In the genomic region with DNA sequence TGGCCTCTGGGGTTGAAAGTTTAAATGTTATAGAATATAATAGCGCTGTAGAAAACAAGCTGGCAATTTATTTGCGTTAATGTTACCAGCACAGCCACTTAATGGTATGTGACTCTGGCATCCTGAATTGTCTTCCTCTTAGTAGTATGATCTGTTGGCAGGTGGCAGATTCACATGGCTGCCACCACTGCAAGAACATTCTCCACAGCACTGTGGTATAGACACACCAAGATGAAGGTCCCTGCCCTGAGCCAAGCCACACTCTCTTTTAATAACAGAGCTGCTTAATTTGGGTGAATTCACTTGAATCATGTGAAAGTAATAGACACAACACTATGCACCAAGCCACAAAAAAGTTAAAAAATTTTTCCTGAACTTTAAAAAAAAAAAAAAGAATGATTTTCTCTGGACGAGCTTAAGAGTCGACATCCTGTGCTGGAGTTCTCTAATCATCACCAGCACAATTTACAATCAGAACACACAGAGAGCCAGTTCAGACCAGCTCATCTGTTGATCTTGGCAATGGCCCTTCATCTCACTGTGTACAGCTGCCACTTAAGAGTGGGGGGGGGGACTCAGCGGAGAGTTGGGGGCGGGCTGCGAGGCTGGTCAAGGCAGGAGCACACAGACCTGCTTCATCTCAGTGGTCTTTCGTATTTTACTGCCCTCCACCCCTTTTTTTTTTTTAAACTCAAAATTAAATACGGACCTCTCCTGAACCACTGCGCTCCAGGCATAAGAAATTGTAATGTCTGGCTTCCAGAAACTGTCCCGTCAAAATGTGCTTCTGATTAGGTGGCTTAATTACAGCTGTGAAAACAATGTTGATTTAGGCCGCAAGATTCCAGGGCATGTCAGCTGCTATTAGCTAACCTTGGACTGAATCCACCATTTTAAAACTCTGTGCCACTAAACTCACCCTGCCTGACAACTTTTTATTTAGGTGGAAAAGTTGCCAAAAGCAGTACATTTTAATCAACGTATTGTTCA, we compare ENCODE assay signal across 9 mouse cellular contexts.
DNase-seq lines count a peak whose midpoint lies in the region; ATAC-seq and TF ChIP-seq lines count a peak whose summit lies in the region.
"Had no signal": no experiment of that assay in that cellular context is flagged by ENCODE, and none has a peak within 500 bp of the region (broad histone marks: within the 10 kb centered on the region; RNA-seq: fewer than 3 reads in every experiment).

No protein-coding gene starts in this region.

- H3K27ac ChIP-seq in left cerebral cortex, adult 2 months, result no peak overlapping the region
- H3K27ac ChIP-seq in forebrain, embryonic 15.5 days (replicated peaks), result no peak overlapping the region
- no peak overlapping the region for H3K27ac ChIP-seq in hindbrain, embryonic 16.5 days (ENCODE audit: low read depth, low read length)

- H3K4me1 ChIP-seq in forebrain, embryonic 15.5 days, result peaks cover 10% of the 10 kb centered on the region
- H3K4me1 ChIP-seq in hindbrain, embryonic 16.5 days (ENCODE audit: control insufficient read depth, insufficient read depth, low read depth, low read length), result no peaks in the 10 kb centered on the region

- H3K27me3 ChIP-seq in forebrain, embryonic 15.5 days, result no peaks in the 10 kb centered on the region
- no peaks in the 10 kb centered on the region for H3K27me3 ChIP-seq in hindbrain, embryonic 16.5 days (replicated peaks; ENCODE audit: control insufficient read depth, insufficient read depth, low read length)

- intact Hi-C loops in left cerebral cortex, postnatal 4 days (cut with DNase I), result no loop called here
- intact Hi-C loops in left cerebral cortex, adult 2 months (cut with DNase I), result no loop called here

- TF ChIP-seq CTCF in left cerebral cortex, adult 2 months (IDR thresholded peaks at IDR 0.05), result no peak

- no peak overlapping the region for H3K4me3 ChIP-seq in left cerebral cortex, adult 2 months
- H3K4me3 ChIP-seq in forebrain, embryonic 15.5 days, result no peak overlapping the region
- H3K4me3 ChIP-seq in hindbrain, embryonic 16.5 days (ENCODE audit: low read length), result no peak overlapping the region

- H3K9ac ChIP-seq in forebrain, embryonic 15.5 days (replicated peaks), result no peak overlapping the region
- H3K9ac ChIP-seq in hindbrain, embryonic 16.5 days (ENCODE audit: low read depth, low read length), result no peak overlapping the region

- no peak overlapping the region for H3K4me2 ChIP-seq in forebrain, embryonic 15.5 days (replicated peaks)
- peak overlapping the region; percentile 27; the same call in 1 of the 2 replicates for H3K4me2 ChIP-seq in hindbrain, embryonic 16.5 days (ENCODE audit: low read length)

- H3K36me3 ChIP-seq in forebrain, embryonic 15.5 days, result no peaks in the 10 kb centered on the region
- H3K36me3 ChIP-seq in hindbrain, embryonic 16.5 days (ENCODE audit: control insufficient read depth, insufficient read depth, low read length), result no peaks in the 10 kb centered on the region
- H3K36me3 ChIP-seq: G1E had no signal

- peak; percentile 49 for DNase-seq in left cerebral cortex, postnatal 4 days
- no peak for DNase-seq in left cerebral cortex, adult 2 months (ENCODE audit: extremely low spot score in 1 of 2, low spot score in 2 of 2)
- peak; percentile 41 for DNase-seq in mesoderm, embryonic 11.5 days (ENCODE audit: low read depth, low spot score)
- no peak for DNase-seq in right cerebral cortex, postnatal 4 days
- DNase-seq in adrenal gland, postnatal 10 days, result no peak

- ATAC-seq in forebrain, embryonic 15.5 days (replicated peaks), result peak; percentile 80
- ATAC-seq in hindbrain, embryonic 16.5 days, result peak; percentile 88
- ATAC-seq in megakaryocyte-erythroid progenitor cell, adult 5-6 weeks (replicated peaks; ENCODE audit: low FRiP score, low TSS enrichment, poor library complexity, severe bottlenecking), result no peak

- 40% methylated on average over 13 of the region's 13 CpGs for WGBS in forebrain, embryonic 15.5 days
- WGBS in hindbrain, embryonic 16.5 days, result 55% methylated on average over 13 of the region's 13 CpGs

- H3K9me3 ChIP-seq in forebrain, embryonic 15.5 days, result no peaks in the 10 kb centered on the region
- no peaks in the 10 kb centered on the region for H3K9me3 ChIP-seq in hindbrain, embryonic 16.5 days (ENCODE audit: control insufficient read depth, low read length)

Comparison
In these comparisons a context has a peak if more than half of its experiments do, and no peak if none do; other contexts are left out.
1. DNase-seq: peak in left cerebral cortex, postnatal 4 days (single experiment) and mesoderm, embryonic 11.5 days (single experiment); none in left cerebral cortex, adult 2 months (0 of 2), right cerebral cortex, postnatal 4 days (single experiment) and adrenal gland, postnatal 10 days (single experiment).